Mouse (Mus musculus) heart, embryonic 14.5 days (tissue): ENCODE data around the gene Cavin4. TPM values are rescaled to one million over a fixed set of nuclear protein-coding genes. Genes with fewer than 3 reads are reported as not detected.
A peak's percentile ranks its signal among the peaks of the same experiment; 100 is the strongest.
"Not testable (repeated sequence)": the region's sequence is repeated elsewhere in the genome, so short reads cannot be mapped to it uniquely, and the experiment has no call there.

Experiments used
- ATAC-seq: fragments of 200-750 bp; cut with Nextera tagmentation; 2 replicates; pipeline ENCODE4 v1.8.0; 2017; ENCODE audit warnings: low read depth, moderate TSS enrichment; ENCODE audit not compliant: insufficient number of reproducible peaks, insufficient read depth, low FRiP score
- H3K27ac ChIP-seq, 2 experiments: fragments of 200-500 bp in 1 of 2; fragments of 300-500 bp in 1 of 2; sonication (generic) in 1 of 2; replicated peaks in 1 of 2; 2 replicates each; pipeline ENCODE4 v1.5.1; 2012 to 2014; ENCODE audit warnings: low read depth in 2 of 2, low read length in 2 of 2, control low read depth in 1 of 2, mild to moderate bottlenecking in 1 of 2, mixed read lengths in 1 of 2; ENCODE audit not compliant: control insufficient read depth in 1 of 2, insufficient read depth in 1 of 2
- H3K27me3 ChIP-seq: fragments of 300-500 bp; sonication (generic); 2 replicates; pipeline ENCODE4 v1.6.1; 2014; ENCODE audit warnings: mild to moderate bottlenecking, low read length, control low read depth; ENCODE audit not compliant: control insufficient read depth, insufficient read depth
- H3K36me3 ChIP-seq: fragments of 300-500 bp; sonication (generic); 2 replicates; pipeline ENCODE4 v1.6.1; 2014; ENCODE audit warnings: mild to moderate bottlenecking, control low read depth, low read length, mixed read lengths; ENCODE audit not compliant: control insufficient read depth, insufficient read depth
- H3K4me1 ChIP-seq, 2 experiments: fragments of 200-500 bp in 1 of 2; fragments of 300-500 bp in 1 of 2; sonication (generic) in 1 of 2; 2 replicates each; pipeline ENCODE4 v1.6.1; 2012 to 2014; ENCODE audit warnings: low read length in 2 of 2, control low read depth in 1 of 2, mixed read lengths in 1 of 2; ENCODE audit not compliant: control insufficient read depth in 2 of 2, insufficient read depth in 2 of 2
- H3K4me2 ChIP-seq: fragments of 300-500 bp; sonication (generic); 2 replicates; pipeline ENCODE4 v1.6.1; 2014; ENCODE audit warnings: mild to moderate bottlenecking, low read length
- H3K4me3 ChIP-seq, 2 experiments: fragments of 200-500 bp in 1 of 2; fragments of 300-500 bp in 1 of 2; sonication (generic) in 1 of 2; 2 replicates each; pipeline ENCODE4 v1.5.1; 2012 to 2014; ENCODE audit warnings: low read length in 2 of 2, mild to moderate bottlenecking in 2 of 2, control low read depth in 1 of 2, low read depth in 1 of 2, moderate library complexity in 1 of 2; ENCODE audit not compliant: control insufficient read depth in 1 of 2, insufficient read depth in 1 of 2
- H3K9ac ChIP-seq: fragments of 300-500 bp; sonication (generic); 2 replicates; pipeline ENCODE4 v1.6.1; 2014; ENCODE audit warnings: mild to moderate bottlenecking, low read length
- H3K9me3 ChIP-seq: fragments of 300-500 bp; sonication (generic); 2 replicates; pipeline ENCODE4 v1.6.1; 2016; ENCODE audit warnings: low read length, control low read depth; ENCODE audit not compliant: control insufficient read depth
- WGBS: fragments of 180-500 bp; shearing (Covaris S2); extraction: QIAGEN DNeasy Blood & Tissue Kit; methylation state at CpG from one replicate; pipeline ENCODE4 v1.1.7; 2014; 5-methylcytosine and 5-hydroxymethylcytosine counted together
- polyA plus RNA-seq: library from polyadenylated mRNA; unstranded; fragments of >200 nt; fragmentation: Nextera tagmentation; extraction: Ambion mirVana; gene quantifications from 2 replicates; pipeline ENCODE4 v1.2.1, GENCODE M21; 2014

Gene Cavin4
- polyA plus RNA-seq, 1 experiment from 2014 or later = 9.0 TPM

GRCm38 (mm10) chr4:48680648-48681343, 17.5 kb downstream of the Cavin4 start:
- Histone ChIP-seq H3K36me3 (no peaks in the 10 kb centered on the region), H3K4me3 (peak overlapping the region in 1 of 2 experiments; percentile 24; a peak in 2 of 4 replicates), H3K27ac (no peak overlapping the region; a peak in 1 of 4 replicates), H3K9ac (no peak overlapping the region; the same call in 1 of the 2 replicates), H3K4me2 (peak overlapping the region; percentile 60), H3K9me3 (no peaks in the 10 kb centered on the region), H3K4me1 (peaks cover 2 to 8% of the 10 kb centered on the region in 2 experiments; a peak in 2 of 4 replicates), H3K27me3 (no peaks in the 10 kb centered on the region)
- WGBS = 37% methylated on average over 10 of the region's 11 CpGs
- no peak for ATAC-seq

- Histone ChIP-seq H3K36me3 (no peaks in the 10 kb centered on the region), H3K4me3 (no peak overlapping the region), H3K4me1 (peaks cover 2 to 8% of the 10 kb centered on the region in 2 experiments; a peak in 2 of 4 replicates), H3K27me3 (no peaks in the 10 kb centered on the region), H3K9me3 (no peaks in the 10 kb centered on the region), H3K9ac (no peak overlapping the region), H3K4me2 (no peak overlapping the region), H3K27ac (no peak overlapping the region)
- 91% methylated on average over 8 of the region's 8 CpGs for WGBS
- ATAC-seq = no peak
Observed at GRCm38 (mm10) chr4:48683126-48683525, 19.8 kb downstream of the Cavin4 start.

- WGBS = 93% methylated on average over 14 of the region's 21 CpGs
- H3K4me3 ChIP-seq, H3K27me3 ChIP-seq, H3K4me1 ChIP-seq, H3K27ac ChIP-seq, H3K9me3 ChIP-seq, H3K9ac ChIP-seq, ATAC-seq, H3K4me2 ChIP-seq, H3K36me3 ChIP-seq: not testable (repeated sequence)
Observed at GRCm38 (mm10) chr4:48683633-48684209, 20.4 kb downstream of the Cavin4 start.

DNA sequence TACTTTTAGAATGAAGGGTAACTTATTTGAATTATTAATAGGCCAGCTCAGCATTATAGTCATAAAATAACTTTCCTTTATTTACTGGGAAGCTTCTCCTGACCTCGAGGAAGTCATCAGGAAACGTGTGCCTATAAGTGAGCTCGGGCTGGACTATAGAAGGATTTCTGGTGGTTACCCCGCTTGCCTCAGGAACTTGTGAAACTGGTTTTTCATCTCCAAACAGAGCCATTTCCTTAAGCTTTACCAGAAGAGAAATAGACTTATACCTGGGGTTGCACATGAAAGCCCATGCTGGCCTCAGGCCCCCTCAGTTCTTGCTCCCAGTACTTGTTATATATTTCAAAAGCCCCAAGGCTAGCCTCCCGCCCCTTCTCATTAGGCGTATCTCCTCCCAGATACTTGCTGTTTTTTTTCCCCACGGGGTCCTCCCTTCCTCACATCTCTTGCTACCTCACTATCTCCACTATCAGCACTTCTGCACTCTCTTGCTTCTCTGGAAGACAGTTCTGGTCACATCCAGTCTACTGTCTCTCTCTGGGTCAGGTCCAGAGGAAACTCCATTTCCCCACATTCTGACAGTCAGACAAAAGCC, 21.4 kb downstream of the Cavin4 start:
- no peak for ATAC-seq
- Histone ChIP-seq H3K4me3 (no peak overlapping the region), H3K4me2 (no peak overlapping the region), H3K27me3 (no peaks in the 10 kb centered on the region), H3K36me3 (no peaks in the 10 kb centered on the region), H3K9ac (no peak overlapping the region), H3K27ac (no peak overlapping the region), H3K9me3 (no peaks in the 10 kb centered on the region), H3K4me1 (peaks cover 2 to 8% of the 10 kb centered on the region in 2 experiments; a peak in 2 of 4 replicates)
- WGBS = 51% methylated on average over 7 of the region's 7 CpGs

DNA sequence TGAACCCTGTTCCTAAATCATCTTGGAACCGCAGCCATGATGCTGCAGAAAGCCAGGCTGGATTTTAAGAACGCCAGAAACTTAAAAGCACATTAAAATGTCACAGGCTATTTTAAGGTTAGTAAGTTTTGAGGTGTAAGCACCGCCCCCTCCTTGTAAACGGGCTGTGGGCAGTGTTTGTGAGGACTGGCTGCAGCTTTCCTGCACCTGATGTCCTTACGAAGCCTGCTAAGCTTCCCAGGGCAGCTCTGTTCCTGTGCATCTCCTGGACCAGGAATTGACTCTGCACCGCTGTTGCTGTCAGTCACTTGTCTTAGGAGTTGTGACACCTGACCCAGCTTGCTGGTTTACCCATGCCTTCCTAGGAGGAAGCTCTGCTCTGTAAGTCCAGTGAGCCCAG, 24.8 kb downstream of the Cavin4 start:
- H3K27me3 ChIP-seq = no peaks in the 10 kb centered on the region
- ATAC-seq = no peak
- H3K4me2 ChIP-seq = no peak overlapping the region
- H3K36me3 ChIP-seq = no peaks in the 10 kb centered on the region
- H3K9ac ChIP-seq = no peak overlapping the region
- H3K27ac ChIP-seq = no peak overlapping the region
- H3K4me1 ChIP-seq = peaks cover 0 to 2% of the 10 kb centered on the region in 2 experiments; a peak in 1 of 4 replicates
- H3K4me3 ChIP-seq = no peak overlapping the region
- 46% methylated on average over 6 of the region's 6 CpGs for WGBS
- H3K9me3 ChIP-seq = no peaks in the 10 kb centered on the region

DNA sequence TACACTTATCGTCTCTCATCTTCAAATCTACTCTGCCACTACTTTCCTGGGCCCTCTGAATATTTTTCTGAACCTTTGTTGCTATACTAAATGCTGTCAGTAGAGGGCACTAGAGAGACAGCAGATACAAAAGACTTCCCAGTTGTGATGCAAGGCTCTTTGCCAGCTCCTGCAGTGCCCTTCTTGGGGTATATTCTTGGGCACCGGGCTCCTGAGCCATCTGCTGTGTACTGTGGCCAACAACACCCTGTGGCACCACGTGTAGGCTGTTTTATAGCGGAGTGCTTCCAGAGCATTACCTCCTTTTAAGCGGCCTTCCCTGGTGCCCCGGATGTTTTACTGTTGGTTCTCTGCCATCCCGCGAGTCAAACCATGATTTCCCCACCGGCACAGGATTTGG, 27.3 kb downstream of the Cavin4 start:
- Histone ChIP-seq H3K27me3 (no peaks in the 10 kb centered on the region), H3K36me3 (no peaks in the 10 kb centered on the region), H3K9me3 (no peaks in the 10 kb centered on the region), H3K4me1 (no peaks in the 10 kb centered on the region), H3K27ac (no peak overlapping the region), H3K4me2 (no peak overlapping the region), H3K4me3 (no peak overlapping the region), H3K9ac (no peak overlapping the region)
- no peak for ATAC-seq
- WGBS = 75% methylated on average over 9 of the region's 9 CpGs

DNA sequence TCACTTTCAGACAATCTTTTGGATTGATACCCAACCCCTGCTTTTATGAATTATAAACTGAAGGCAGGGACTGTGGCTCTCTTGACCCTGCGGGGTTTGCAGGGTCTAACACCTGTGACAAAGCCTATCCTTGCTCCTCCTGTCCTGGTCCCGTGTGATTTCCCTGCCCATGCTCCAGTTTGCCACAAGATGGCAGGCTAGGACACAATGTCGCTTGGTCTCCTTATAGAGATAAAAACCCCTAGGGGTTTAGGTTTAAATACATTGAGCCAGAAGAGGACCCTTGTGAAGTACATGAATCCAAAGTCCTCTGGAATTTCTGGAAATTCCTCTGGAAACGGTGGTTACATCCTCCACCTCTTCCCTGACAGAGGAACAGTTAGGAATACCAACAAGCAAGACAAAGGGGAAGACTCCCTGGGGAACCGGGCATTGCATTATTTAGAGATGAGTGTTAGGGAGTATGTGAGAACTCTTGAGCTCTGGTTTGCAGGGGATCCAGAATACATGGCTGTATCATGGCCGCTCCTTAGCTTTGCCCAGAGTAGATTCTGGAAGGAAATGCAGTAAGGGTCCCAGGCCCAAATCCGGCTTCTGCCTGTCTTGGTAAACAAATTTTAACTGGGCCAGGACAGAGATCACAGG, 28.6 kb downstream of the Cavin4 start:
- no peak for ATAC-seq
- H3K27me3 ChIP-seq = no peaks in the 10 kb centered on the region
- H3K9me3 ChIP-seq = no peaks in the 10 kb centered on the region
- H3K4me3 ChIP-seq = no peak overlapping the region
- WGBS = 36% methylated on average over 7 of the region's 7 CpGs
- H3K9ac ChIP-seq = no peak overlapping the region
- H3K4me1 ChIP-seq = no peaks in the 10 kb centered on the region
- no peak overlapping the region for H3K4me2 ChIP-seq
- H3K36me3 ChIP-seq = no peaks in the 10 kb centered on the region
- no peak overlapping the region for H3K27ac ChIP-seq
